Mouse (Mus musculus) cerebellum, postnatal 14 days (tissue): Measurements from ENCODE around the gene Klf12.
"Not testable (repeated sequence)": the region's sequence is repeated elsewhere in the genome, so short reads cannot be mapped to it uniquely, and the experiment has no call there.

ENCODE experiments used
- DNase-seq, 2 experiments: peaks; one replicate each; pipeline ENCODE4 v3.0.0; 2021; ENCODE audit warnings: mixed read lengths in 2 of 2

Gene Klf12

DNA sequence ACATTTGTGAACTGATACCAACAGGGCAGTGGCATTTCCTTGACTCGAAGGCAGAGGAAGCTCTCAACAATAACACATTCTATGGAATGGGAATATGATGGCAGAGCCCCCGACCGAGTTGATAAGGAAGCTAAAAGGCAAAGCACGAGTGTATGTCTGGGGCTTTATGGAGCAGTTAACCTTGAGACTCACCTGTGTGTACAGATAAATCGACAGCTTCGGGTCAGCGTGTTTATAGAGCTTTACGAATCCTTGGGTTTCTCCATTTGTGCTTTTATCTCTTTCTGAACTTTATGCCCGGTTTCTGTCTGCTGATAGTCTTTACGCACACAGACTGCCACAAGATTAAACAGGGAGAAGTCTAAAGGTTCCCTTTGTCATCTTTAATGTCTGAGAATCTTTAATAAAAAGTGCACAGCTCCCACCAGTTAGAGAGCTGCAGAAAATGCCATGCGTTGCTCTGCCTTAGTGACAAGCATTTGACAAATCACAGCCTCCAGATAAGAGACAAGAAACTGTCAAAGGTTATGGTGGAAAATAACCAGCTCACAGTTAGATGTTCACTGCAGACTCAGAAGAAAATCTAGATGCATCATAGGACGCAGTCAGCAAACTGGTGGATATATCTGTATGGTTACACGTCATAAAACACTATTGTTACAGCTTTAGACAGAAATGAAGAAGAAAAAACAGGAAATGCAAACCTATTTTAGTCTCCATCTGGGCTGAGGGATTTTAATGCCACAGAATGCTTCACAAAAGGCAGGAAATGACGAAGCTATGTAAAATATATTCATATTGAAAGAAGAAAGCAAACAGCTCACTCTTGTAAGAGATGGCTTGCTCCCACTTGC, 428.1 kb downstream of the Klf12 start:
- DNase-seq, result no peak

DNA sequence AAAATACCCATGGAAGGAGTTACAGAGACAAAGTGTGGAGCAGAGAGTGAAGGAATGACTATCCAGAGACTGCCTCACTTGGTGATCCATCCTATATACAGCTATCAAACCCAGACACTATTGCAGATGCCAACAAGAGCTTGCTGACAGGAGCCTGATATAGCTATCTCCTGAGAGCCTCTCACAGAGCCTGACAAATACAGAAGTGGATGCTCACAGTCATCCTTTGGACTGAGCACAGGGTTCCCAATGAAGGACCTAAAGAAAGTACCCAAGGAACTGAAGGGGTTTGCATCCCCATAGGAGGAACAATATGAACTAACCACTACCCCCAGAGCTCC, 430.0 kb downstream of the Klf12 start:
- DNase-seq, result not testable (repeated sequence)

- DNase-seq, result not testable (repeated sequence)
Measured at GRCm38 (mm10) chr14:99853769-99854466, 430.6 kb downstream of the Klf12 start.

GRCm38 (mm10) chr14:99850350-99850749, 434.1 kb downstream of the Klf12 start:
- no peak for DNase-seq

- no peak for DNase-seq
Measured at GRCm38 (mm10) chr14:99847502-99847901, 437.0 kb downstream of the Klf12 start.

DNA sequence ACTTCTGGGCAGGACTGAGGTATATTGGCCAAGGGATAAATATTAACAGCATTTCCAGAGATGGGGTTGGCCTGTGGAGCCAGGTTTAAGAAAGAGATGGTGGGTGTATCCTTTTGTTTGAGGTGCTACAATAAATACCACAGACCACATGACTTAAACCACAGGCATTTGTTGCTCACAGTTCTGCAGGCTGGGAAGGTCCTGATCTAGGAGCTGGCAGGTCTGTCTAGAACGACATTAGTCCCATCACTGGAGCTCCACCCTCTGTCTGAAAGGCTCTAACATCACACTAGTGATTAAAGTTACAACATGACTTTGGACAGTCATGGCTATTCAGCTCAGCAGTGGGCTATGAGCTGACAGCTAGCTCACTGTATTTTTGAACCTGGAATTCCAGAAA, 457.8 kb downstream of the Klf12 start:
- DNase-seq, result no peak
